Mouse (Mus musculus): ENCODE data around the gene Hivep3.

DNA sequence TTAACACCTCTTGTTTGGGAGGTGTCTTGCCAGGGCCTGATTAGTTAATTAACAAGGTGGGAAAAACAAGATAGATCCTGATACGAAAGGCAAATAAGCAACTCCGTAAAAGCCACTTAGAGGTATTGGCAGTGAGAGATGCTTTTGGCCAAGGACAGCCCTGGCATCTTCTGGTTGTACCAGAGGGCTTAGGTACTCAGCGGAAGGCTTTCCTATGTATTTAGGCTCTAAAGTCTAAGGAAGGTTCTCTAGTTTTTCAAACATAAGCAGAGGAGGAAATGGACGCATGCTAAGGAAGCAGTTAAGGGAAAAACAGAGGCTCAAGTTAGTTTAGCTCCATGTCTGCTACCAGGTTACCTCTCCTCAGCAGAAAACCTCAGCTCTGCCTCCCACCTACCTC is 768 bp downstream of the Hivep3 start:
- TF ChIP-seq POLR2A (IDR thresholded peaks at IDR 0.05; ENCODE audit: insufficient read length, low read depth) (no peak), USF1 (IDR thresholded peaks at IDR 0.05; ENCODE audit: low read depth) (no peak), MYOG (IDR thresholded peaks at IDR 0.05; ENCODE audit: control insufficient read depth in 1 of 3, insufficient read depth in 1 of 3, insufficient read length in 2 of 3, low read depth in 2 of 3) (no peak), CEBPB (IDR thresholded peaks at IDR 0.05; ENCODE audit: insufficient read depth, poor library complexity, severe bottlenecking) (no peak), SRF (IDR thresholded peaks at IDR 0.05; ENCODE audit: control insufficient read depth, insufficient read length, low read depth) (no peak), POLR2AphosphoS2 (IDR thresholded peaks at IDR 0.05; ENCODE audit: insufficient read length, low read depth) (no peak), TCF12 (IDR thresholded peaks at IDR 0.05; ENCODE audit: insufficient read depth, poor library complexity, severe bottlenecking) (no peak), E2F4 (IDR thresholded peaks at IDR 0.05; ENCODE audit: insufficient read depth) (no peak), MAX (IDR thresholded peaks at IDR 0.05; ENCODE audit: low read depth) (no peak), MYOD1 (IDR thresholded peaks at IDR 0.05; ENCODE audit: control insufficient read depth in 1 of 3, insufficient read length in 2 of 3, low read depth in 2 of 3) (no peak), REST (IDR thresholded peaks at IDR 0.05; ENCODE audit: insufficient read depth, insufficient read length) (no peak), TCF3 (IDR thresholded peaks at IDR 0.05; ENCODE audit: insufficient read length, low read depth) (no peak)

All from myocyte (in vitro differentiated cells).